In genomic region chr7:47052276-47052675, GRCm38 (mm10) we compare ENCODE assay signal across 8 mouse cellular contexts. TPM values are rescaled to one million over a fixed set of nuclear protein-coding genes. Genes with fewer than 3 reads are reported as not detected.
A peak's percentile ranks its signal among the peaks of the same experiment; 100 is the strongest.
DNase-seq lines count a peak whose midpoint lies in the region; ATAC-seq and TF ChIP-seq lines count a peak whose summit lies in the region.

No protein-coding gene starts in this region.

- H3ac ChIP-seq in myocyte (ENCODE audit: control insufficient read depth, insufficient read length), result no peak overlapping the region

- H3K9me3 ChIP-seq in midbrain, embryonic 10.5 days (replicated peaks), result no peaks in the 10 kb centered on the region
- H3K9me3 ChIP-seq in midbrain, embryonic 11.5 days (ENCODE audit: control insufficient read depth, low read length), result no peaks in the 10 kb centered on the region
- no peaks in the 10 kb centered on the region for H3K9me3 ChIP-seq in embryonic facial prominence, embryonic 12.5 days
- H3K9me3 ChIP-seq in heart, embryonic 15.5 days (replicated peaks), result no peaks in the 10 kb centered on the region

- H3K4me2 ChIP-seq in midbrain, embryonic 11.5 days, result no peak overlapping the region
- H3K4me2 ChIP-seq in embryonic facial prominence, embryonic 12.5 days (replicated peaks), result peak overlapping the region; percentile 80
- H3K4me2 ChIP-seq in heart, embryonic 15.5 days, result peak overlapping the region; percentile 93
- peak overlapping the region; percentile 76 for H3K4me2 ChIP-seq in myocyte (ENCODE audit: low read depth)

- peaks cover 10% of the 10 kb centered on the region; the same call in 1 of the 2 replicates for H3K27me3 ChIP-seq in midbrain, embryonic 10.5 days (ENCODE audit: low read depth, poor library complexity, severe bottlenecking)
- no peaks in the 10 kb centered on the region; the same call in 1 of the 2 replicates for H3K27me3 ChIP-seq in midbrain, embryonic 11.5 days (ENCODE audit: control insufficient read depth, insufficient read depth, low read length)
- no peaks in the 10 kb centered on the region for H3K27me3 ChIP-seq in embryonic facial prominence, embryonic 12.5 days
- no peaks in the 10 kb centered on the region for H3K27me3 ChIP-seq in heart, embryonic 15.5 days
- no peaks in the 10 kb centered on the region for H3K27me3 ChIP-seq in myocyte (ENCODE audit: control insufficient read depth, insufficient read depth, insufficient read length)

- H3K9ac ChIP-seq in midbrain, embryonic 11.5 days (ENCODE audit: low read length), result no peak overlapping the region
- H3K9ac ChIP-seq in embryonic facial prominence, embryonic 12.5 days, result peak overlapping the region; percentile 11; the same call in 1 of the 2 replicates
- 0 out of 2 replicates have a peak overlapping the region, but pooled peaks have one; percentile 24 for H3K9ac ChIP-seq in heart, embryonic 15.5 days

- 0 out of 2 replicates have a peak overlapping the region, but pooled peaks have one; percentile 28 for H3K27ac ChIP-seq in midbrain, embryonic 10.5 days (replicated peaks)
- H3K27ac ChIP-seq in midbrain, embryonic 11.5 days (ENCODE audit: low read depth, low read length), result no peak overlapping the region
- peak overlapping the region; percentile 58 for H3K27ac ChIP-seq in embryonic facial prominence, embryonic 12.5 days
- peak overlapping the region; percentile 94 for H3K27ac ChIP-seq in heart, embryonic 15.5 days

- no peak for ATAC-seq in midbrain, embryonic 11.5 days (ENCODE audit: low FRiP score)
- no peak for ATAC-seq in embryonic facial prominence, embryonic 12.5 days (ENCODE audit: insufficient number of reproducible peaks, insufficient read depth, low FRiP score, low TSS enrichment)
- peak; percentile 32 for ATAC-seq in heart, embryonic 15.5 days (replicated peaks; ENCODE audit: insufficient number of reproducible peaks, insufficient read depth, low FRiP score, low read depth)

- H3K36me3 ChIP-seq in midbrain, embryonic 10.5 days, result peaks cover 13% of the 10 kb centered on the region
- no peaks in the 10 kb centered on the region for H3K36me3 ChIP-seq in midbrain, embryonic 11.5 days (ENCODE audit: control insufficient read depth, insufficient read depth, low read length)
- H3K36me3 ChIP-seq in embryonic facial prominence, embryonic 12.5 days, result peaks cover 6% of the 10 kb centered on the region; the same call in 1 of the 2 replicates
- H3K36me3 ChIP-seq in heart, embryonic 15.5 days, result 0 out of 2 replicates have a peak, but pooled peaks cover 3% of the 10 kb centered on the region
- H3K36me3 ChIP-seq in myocyte (ENCODE audit: control insufficient read depth, insufficient read depth), result no peaks in the 10 kb centered on the region

- 61% methylated on average over 3 of the region's 3 CpGs for WGBS in midbrain, embryonic 10.5 days
- WGBS in midbrain, embryonic 11.5 days, result 52% methylated on average over 3 of the region's 3 CpGs
- 24% methylated on average over 3 of the region's 3 CpGs for WGBS in embryonic facial prominence, embryonic 12.5 days
- WGBS in heart, embryonic 15.5 days, result 10% methylated on average over 3 of the region's 3 CpGs

- no peak for TF ChIP-seq POLR2A in myocyte (IDR thresholded peaks at IDR 0.05; ENCODE audit: insufficient read length, low read depth)

- peaks cover 22% of the 10 kb centered on the region for H3K4me1 ChIP-seq in midbrain, embryonic 10.5 days
- H3K4me1 ChIP-seq in midbrain, embryonic 11.5 days (ENCODE audit: control insufficient read depth, insufficient read depth, low read length), result peaks cover 8% of the 10 kb centered on the region
- peaks cover 15% of the 10 kb centered on the region for H3K4me1 ChIP-seq in embryonic facial prominence, embryonic 12.5 days
- H3K4me1 ChIP-seq in heart, embryonic 15.5 days (replicated peaks), result peaks cover 27% of the 10 kb centered on the region

- peak overlapping the region; percentile 95; the same call in 1 of the 2 replicates for H3K4me3 ChIP-seq in midbrain, embryonic 10.5 days
- no peak overlapping the region for H3K4me3 ChIP-seq in midbrain, embryonic 11.5 days (ENCODE audit: low read depth, low read length)
- H3K4me3 ChIP-seq in embryonic facial prominence, embryonic 12.5 days, result 0 out of 2 replicates have a peak overlapping the region, but pooled peaks have one; percentile 4
- H3K4me3 ChIP-seq in heart, embryonic 15.5 days, result peak overlapping the region; percentile 83
- no peak overlapping the region for H3K4me3 ChIP-seq in myocyte

- H3K79me2 ChIP-seq in myocyte (ENCODE audit: control insufficient read depth, insufficient read depth), result no peaks in the 10 kb centered on the region

- DNase-seq in midbrain, embryonic 10.5 days (ENCODE audit: low spot score), result no peak
- no peak for DNase-seq in midbrain, embryonic 11.5 days (ENCODE audit: low spot score, missing footprints)
- DNase-seq in kidney, postnatal 25 days, result peak; percentile 77 to 83
- DNase-seq in frontal cortex, postnatal 10 days (ENCODE audit: low spot score in 2 of 2), result no peak
- DNase-seq in spleen, adult 12 weeks (ENCODE audit: low spot score), result no peak

TF ChIP-seq in myocyte, 11 proteins besides CTCF, POLR2A, EP300 and RAD21:
- TF ChIP-seq REST (IDR thresholded peaks at IDR 0.05; ENCODE audit: insufficient read depth, insufficient read length), result no peak
- TF ChIP-seq MYOD1 (IDR thresholded peaks at IDR 0.05; ENCODE audit: control insufficient read depth in 1 of 3, insufficient read length in 2 of 3, low read depth in 2 of 3), result peak in 1 of 3 experiments; percentile 12

RNA-seq across cellular contexts. Expression of gene Tmem86a, which starts 1.9 kb away (rescaled TPM):
- 12.5 and 12.8 TPM in 2 replicates for polyA plus RNA-seq in midbrain, embryonic 10.5 days (2016; fragmentation: Nextera tagmentation; extraction: Ambion mirVana)
- polyA plus RNA-seq in midbrain, embryonic 11.5 days (2014; fragmentation: Nextera tagmentation; extraction: Ambion mirVana), result 9.7 and 10.0 TPM in 2 replicates
- polyA plus RNA-seq in embryonic facial prominence, embryonic 12.5 days (2016; fragmentation: Nextera tagmentation; extraction: Ambion mirVana), result 21.3 and 23.2 TPM in 2 replicates
- polyA plus RNA-seq in heart, embryonic 15.5 days (2015; fragmentation: Nextera tagmentation; extraction: Ambion mirVana), result 19.7 and 23.9 TPM in 2 replicates
- polyA plus RNA-seq in myocyte (2012; fragmentation: generic; extraction: Trizol), result 28.6 TPM

RNA-seq across cellular contexts. Expression of gene Spty2d1, which starts 44.1 kb away (rescaled TPM):
- polyA plus RNA-seq in midbrain, embryonic 10.5 days (2016; fragmentation: Nextera tagmentation; extraction: Ambion mirVana), result 11.1 and 12.8 TPM in 2 replicates
- polyA plus RNA-seq in midbrain, embryonic 11.5 days (2014; fragmentation: Nextera tagmentation; extraction: Ambion mirVana), result 12.5 and 13.3 TPM in 2 replicates
- 16.6 and 18.1 TPM in 2 replicates for polyA plus RNA-seq in embryonic facial prominence, embryonic 12.5 days (2016; fragmentation: Nextera tagmentation; extraction: Ambion mirVana)
- 13.6 and 15.3 TPM in 2 replicates for polyA plus RNA-seq in heart, embryonic 15.5 days (2015; fragmentation: Nextera tagmentation; extraction: Ambion mirVana)
- 12.0 TPM for polyA plus RNA-seq in myocyte (2012; fragmentation: generic; extraction: Trizol)

Comparison
In these comparisons a context has a peak if more than half of its experiments do, and no peak if none do; other contexts are left out.
1. H3K4me3 ChIP-seq: peak in midbrain, embryonic 10.5 days (single experiment), embryonic facial prominence, embryonic 12.5 days (single experiment) and heart, embryonic 15.5 days (single experiment); none in midbrain, embryonic 11.5 days (single experiment) and myocyte (single experiment).
2. DNase-seq: peak in kidney, postnatal 25 days (2 of 2); none in midbrain, embryonic 10.5 days (single experiment), midbrain, embryonic 11.5 days (single experiment), frontal cortex, postnatal 10 days (0 of 2) and spleen, adult 12 weeks (single experiment).